Mouse (Mus musculus): Measurements from ENCODE around the gene Isg20l2.

DNA sequence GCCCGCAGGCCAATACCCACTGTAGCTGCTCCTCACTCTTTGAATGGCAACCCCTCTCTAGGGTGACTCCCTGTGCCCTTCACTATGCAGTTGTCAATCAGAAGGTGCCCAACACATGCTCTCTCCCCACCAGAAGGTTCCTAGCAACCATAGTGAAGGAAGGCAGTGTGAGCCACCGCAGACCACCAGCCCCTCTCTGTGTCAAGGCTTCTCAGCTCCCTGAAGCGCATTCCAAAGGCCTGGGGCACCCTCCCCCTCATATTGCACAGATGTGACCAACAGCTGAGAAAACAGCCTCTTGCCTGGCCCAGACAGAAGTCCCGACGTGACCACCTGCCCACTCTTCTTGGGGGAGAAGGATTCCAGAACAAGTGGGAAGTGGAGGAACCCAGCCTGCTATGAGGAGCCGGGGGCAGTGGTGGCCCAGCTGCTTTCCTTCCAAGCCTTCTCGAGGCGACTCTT is 42.1 kb downstream of the Isg20l2 start:
- TF ChIP-seq CTCF (IDR thresholded peaks at IDR 0.05; ENCODE audit: low read depth): no peak
- no peak for TF ChIP-seq EP300 (IDR thresholded peaks at IDR 0.05; ENCODE audit: low read depth)

Data from heart, postnatal 0 days (tissue).